Mouse (Mus musculus): ENCODE data around the gene Nfyb. TPM values are rescaled to one million over a fixed set of nuclear protein-coding genes. Genes with fewer than 3 reads are reported as not detected.

Gene Nfyb
- total RNA-seq, 1 experiment from 2014 or later: 91.5 TPM

DNA sequence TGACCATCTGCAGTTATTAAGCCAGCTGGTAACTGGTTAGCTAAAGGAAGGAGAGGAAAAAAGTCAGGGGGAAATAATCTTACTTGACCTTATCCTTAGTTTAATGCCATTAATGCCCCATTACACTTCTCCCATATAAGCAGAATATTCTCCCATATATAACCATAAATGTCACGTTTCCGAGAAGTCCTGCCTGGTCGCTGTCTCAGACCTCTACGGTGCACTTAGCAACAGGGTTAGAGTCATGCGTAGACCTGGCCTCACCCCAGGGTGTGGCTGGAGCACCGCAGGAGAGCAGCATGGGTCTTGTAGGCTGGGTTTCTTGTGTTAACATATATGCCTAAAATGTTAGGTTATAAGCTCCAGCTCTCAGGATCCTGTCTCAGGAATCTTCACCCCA lies 13.2 kb downstream of the Nfyb start:
- no peak for ATAC-seq (replicated peaks; ENCODE audit: low read depth, poor library complexity, severe bottlenecking)

DNA sequence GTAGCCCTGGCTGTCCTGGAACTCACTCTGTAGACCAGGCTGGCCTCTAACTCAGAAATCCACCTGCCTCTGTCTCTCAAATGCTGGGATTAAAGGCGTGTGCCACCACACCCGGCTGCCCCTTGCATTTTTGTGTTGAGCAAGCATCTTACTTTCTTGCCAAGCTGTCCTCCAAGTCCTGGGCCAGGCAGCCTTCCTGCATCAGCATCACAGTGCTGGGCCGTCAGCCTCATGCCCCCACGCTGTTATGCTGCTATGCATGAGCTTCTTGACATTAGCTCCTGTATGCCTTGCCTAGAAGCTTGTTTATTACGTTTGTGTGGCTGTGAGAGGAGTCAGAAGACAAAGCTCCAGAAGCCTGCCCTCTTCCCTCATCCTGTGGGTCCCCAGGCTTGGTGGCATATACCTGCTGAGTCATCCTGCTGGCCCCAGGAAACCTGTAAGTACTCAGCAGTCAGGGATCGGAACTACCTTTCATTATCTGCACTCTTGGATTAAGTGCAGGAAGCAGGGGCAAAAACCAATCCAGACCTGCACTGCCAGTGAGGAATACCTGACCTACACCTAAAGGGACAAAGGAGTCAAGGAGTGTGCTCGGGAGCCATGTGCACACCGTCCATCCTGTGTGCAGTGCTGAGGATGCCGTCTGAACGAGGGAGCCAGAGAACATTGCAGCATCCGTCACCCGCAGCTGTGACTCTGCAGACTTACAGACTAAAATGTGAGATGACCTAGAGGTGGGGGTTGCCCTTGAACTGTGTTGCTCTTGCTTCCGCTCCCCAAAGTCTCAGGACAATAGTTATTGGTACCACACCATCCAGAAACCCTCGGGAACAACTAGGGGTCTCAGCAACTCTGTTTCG lies 16.7 kb downstream of the Nfyb start:
- no peak for ATAC-seq (replicated peaks; ENCODE audit: low read depth, poor library complexity, severe bottlenecking)

DNA sequence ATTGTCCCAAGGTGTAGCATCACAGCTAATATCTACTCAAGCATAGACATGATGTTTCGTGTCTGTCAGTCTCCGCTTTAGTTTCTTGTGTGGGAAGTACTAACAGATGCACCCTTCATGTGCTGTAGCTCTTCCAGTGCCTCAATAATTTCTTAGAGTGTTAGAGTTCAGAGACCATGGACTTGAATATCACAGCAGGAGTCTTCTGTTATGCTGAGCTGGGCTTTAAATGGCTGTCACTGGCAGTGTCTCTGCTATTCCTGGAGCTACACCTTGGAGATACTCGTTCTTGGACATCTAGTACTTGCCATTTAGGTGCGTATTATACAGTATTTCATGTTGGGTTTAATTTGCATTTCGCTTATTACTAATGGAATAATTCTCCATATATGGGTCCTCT lies 18.6 kb downstream of the Nfyb start:
- no peak for ATAC-seq (replicated peaks; ENCODE audit: low read depth, poor library complexity, severe bottlenecking)

DNA sequence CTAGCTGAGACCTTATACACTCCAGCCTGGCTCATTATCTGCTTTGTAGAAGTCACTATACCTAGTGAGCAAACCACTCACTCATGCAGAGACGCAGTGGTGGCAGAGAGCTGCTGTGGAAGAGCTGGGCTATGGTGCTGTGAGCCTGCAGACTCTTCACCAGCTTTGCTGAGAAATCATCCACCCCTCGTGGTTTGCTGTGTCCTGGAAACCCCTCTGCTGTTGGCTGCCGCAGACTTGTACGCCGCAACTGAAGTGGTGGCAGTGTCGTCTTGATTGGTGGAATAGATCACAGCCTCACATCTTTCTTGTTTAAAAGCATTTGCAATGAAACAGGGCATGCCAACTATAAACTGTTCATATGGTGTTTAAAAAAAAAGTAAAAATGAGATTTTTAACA lies 19.6 kb downstream of the Nfyb start:
- ATAC-seq (replicated peaks; ENCODE audit: low read depth, poor library complexity, severe bottlenecking): no peak

DNA sequence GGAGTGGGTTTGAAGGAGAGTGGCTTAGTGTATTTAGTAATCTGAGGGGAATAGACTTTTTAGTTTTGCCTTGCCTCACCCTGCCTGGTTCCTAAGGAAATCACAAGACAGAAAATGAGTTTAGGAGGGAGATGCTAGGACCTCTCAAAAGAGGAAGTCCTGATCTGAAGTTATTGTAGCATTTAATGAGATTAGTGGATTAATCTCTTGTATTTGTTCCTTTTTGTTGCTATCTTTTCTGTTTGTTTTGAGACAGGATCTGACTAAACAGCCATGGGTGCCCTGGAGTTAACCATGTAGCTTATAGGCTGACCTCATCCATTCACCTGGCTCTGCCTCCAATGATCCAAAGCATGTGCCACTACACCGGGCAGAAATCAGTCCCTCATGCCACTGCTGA lies 21.4 kb downstream of the Nfyb start:
- peak; percentile 32; the same call in 1 of the 2 replicates for ATAC-seq (replicated peaks; ENCODE audit: low read depth, poor library complexity, severe bottlenecking)

DNA sequence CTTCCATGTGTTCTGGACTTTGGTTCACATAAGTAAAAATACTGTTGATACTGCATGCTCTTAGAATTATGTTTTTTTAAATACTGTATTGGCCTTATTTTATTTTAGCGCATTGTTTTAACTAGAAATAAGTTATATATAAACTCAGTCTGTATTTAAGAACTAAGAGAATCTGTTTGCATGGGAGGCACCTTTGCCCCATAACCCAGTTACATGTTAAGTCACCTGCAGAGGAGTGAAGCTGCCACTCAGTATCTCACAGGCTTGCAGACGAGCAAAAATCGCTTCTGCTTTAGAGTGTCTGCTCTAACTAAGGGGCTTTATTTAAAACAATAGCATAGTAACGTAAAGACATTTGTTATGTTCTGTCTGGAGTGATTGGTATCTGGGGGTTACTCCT lies 22.1 kb downstream of the Nfyb start:
- ATAC-seq (replicated peaks; ENCODE audit: low read depth, poor library complexity, severe bottlenecking): no peak

DNA sequence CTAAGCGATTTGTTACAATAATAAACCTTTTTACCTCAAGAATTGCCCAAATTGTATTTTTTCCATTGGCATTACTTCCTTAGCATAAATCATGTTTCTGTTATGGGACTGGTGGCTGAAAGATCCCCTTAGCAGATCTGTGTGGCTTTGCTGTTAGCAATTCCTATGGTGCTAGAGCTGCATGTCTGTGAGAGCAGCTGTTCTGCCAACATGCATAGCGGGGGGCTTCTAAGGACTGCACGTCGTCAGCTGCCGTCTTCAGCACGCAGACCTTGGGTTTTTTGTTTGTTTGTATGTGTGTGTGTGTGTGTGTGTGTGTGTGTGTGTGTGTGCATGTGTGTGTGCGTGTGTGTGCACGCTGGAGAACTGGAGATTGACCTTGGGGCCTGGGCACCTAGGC lies 22.6 kb downstream of the Nfyb start:
- ATAC-seq (replicated peaks; ENCODE audit: low read depth, poor library complexity, severe bottlenecking): no peak

DNA sequence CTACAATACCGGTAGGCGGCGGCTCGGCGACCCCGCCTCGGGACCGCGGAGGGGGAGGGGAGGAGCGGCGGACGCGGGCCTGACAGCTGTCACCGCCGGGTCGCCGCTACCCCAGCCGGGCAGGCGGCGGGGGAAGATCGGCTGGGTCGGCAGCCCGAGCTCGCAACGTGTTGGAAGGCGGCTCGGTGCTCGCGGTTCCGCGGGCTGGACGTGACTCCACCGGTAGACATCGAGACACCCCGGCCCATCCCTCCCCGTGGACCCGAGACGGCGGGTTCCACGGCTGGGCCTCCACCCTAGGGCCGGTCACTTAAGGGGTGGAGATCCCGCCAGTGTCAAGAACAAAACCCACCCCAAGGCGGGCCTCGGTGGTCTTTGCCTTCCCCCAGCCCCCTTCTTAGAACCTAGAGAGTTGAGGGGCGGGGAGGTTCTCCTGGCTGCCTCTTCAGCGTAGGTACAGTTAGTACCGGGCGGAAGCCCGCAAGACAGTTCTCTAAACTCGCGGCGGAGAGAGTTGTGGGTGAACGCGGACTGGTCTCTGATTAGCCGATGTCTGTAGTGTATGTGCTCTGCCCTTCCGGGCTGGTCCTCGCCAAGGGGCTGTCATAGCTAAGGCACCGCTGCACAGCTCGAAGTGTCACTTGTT lies 64.5 kb downstream of the Nfyb start:
- ATAC-seq (replicated peaks; ENCODE audit: low read depth, poor library complexity, severe bottlenecking): peak; percentile 43

DNA sequence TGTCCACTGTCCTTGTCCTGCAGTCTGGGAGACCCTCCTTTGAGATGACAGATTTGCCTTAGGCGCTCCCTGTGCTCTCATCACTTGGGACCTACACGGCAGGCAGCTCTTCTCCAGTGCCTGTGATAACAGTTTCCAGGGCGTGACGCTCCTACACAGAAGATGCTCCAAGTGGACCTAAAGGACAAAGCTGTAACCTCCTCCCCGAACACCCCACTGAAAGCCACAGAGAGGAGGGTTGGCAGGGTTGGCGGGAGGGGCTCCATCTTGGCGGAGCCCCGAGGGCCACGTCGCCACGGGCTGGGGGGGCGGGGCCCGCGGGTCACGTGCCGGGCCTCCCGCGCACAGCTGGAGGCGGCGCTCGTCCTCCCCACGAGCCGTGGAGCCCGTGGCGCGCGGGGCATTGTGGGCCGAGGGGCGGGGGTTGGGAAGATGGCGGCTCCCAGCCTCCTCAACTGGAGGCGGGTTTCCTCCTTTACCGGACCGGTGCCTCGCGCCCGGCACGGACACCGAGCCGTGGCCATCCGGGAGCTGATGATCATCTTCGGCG lies 65.2 kb downstream of the Nfyb start:
- peak; percentile 36 for ATAC-seq (replicated peaks; ENCODE audit: low read depth, poor library complexity, severe bottlenecking)

Other genes with a start within 250 kb of the Nfyb start
- gene 1190007I07Rik, start 140.9 kb downstream of the Nfyb start, total RNA-seq (2017): 50.7 and 129 TPM in 2 replicates
- 97.6 and 111 TPM in 2 replicates for gene Tdg, start 134.3 kb downstream of the Nfyb start, total RNA-seq (2017)
- 0.19 and 4.7 TPM in 2 replicates for gene Glt8d2, start 73.5 kb downstream of the Nfyb start, total RNA-seq (2017)
- gene Hcfc2, start 68.0 kb downstream of the Nfyb start, total RNA-seq (2017): 27.8 and 28.8 TPM in 2 replicates
- gene Txnrd1, start 69.8 kb upstream of the Nfyb start, total RNA-seq (2017): 114 and 119 TPM in 2 replicates
- gene Eid3, start 102.5 kb upstream of the Nfyb start, total RNA-seq (2017): 3.3 and 3.6 TPM in 2 replicates
- 18.6 and 19.9 TPM in 2 replicates for gene Chst11, start 221.4 kb upstream of the Nfyb start, total RNA-seq (2017)

Data from common myeloid progenitor, adult 5-6 weeks (primary cell).